Mouse (Mus musculus) gastrocnemius, adult 18-20 months (tissue): ENCODE data around the gene Pih1d1. TPM values are rescaled to one million over a fixed set of nuclear protein-coding genes. Genes with fewer than 3 reads are reported as not detected.
"Not testable (repeated sequence)": the region's sequence is repeated elsewhere in the genome, so short reads cannot be mapped to it uniquely, and the experiment has no call there.

Source experiments
- DNase-seq: peaks from one replicate; pipeline ENCODE4 v3.0.0; 2021; ENCODE audit warnings: low spot score
- total RNA-seq, 2 experiments: library from RNA; stranded (reverse); gene quantifications; 2 replicates each; pipeline ENCODE4 v1.2.3; 2021

Pih1d1 gene
- total RNA-seq, 2 experiments from 2014 or later: 34.2 to 34.5 TPM

DNA sequence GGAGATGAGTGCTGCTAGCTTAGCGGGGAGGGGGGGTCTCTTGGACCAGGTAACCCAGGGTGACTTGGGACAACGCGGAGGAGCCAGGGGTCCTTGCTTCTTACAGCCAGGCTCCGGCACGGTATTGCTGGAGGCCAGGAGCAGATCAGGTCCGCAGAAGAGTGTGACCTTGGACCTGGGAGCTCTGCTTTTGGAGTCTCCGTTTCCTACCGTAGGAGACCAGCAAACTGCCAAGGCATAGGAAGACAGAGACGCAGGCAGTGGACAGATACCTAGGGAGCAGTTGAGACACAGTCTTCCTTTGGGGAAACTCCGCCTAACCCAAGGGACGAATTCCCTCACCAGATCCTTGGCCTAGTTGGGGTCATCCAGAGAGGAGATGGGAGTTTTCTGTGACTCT is 11.6 kb downstream of the Pih1d1 start:
- DNase-seq: no peak

DNA sequence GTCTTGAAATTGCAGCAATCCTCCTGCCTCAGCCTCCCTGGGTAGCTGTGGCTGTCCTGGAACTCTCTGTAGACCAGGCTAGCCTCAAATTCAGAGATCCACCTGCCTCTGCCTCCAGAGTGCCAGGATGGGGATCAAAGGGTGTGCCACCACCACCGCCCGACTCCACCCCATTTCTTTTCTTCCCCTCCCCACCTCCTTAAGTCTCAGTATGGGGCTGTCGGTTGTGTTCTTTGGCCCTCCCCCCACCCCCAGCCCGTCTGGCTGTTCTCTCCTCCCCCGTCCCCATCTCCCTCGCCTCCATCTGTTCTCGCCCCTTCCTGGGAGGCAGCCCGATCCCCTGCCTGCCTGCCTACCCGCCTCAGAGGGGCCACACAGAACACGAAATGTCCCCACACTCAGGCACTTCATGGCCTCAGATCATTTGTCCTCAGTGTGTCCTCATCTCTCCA is 12.9 kb downstream of the Pih1d1 start:
- no peak for DNase-seq

DNA sequence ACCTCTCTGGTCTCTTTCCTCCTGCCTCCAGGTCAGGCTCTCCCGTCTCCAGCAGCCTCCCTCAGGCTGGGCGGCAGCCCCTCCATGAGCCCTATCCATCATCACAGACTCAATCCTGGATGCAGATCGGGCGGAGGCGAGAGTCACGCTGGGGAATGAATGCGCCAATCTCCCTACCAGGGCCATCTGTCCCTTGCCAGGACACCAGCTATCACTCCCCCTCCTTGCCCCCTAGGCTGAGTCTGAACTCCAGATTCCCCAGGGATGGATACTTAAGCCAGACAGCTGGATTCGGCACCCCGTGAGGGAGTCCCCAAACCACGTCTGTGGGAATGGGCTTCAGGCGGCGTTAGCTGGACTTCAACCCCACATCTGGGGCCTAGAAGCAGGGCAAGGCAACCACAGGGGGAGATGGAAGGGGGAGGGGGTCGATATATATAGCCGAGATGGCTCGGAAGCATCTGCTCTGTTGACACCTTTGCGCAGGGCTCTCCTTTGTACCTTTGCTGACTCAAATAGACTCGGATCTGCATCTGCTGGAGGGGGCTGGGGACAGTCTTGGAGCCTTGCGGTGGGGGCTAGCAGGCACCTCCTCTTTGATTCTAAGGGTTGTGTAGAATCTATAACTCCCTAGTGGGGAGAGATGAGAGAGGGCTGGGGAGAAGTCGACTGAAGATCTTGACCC is 13.8 kb downstream of the Pih1d1 start:
- no peak for DNase-seq

DNA sequence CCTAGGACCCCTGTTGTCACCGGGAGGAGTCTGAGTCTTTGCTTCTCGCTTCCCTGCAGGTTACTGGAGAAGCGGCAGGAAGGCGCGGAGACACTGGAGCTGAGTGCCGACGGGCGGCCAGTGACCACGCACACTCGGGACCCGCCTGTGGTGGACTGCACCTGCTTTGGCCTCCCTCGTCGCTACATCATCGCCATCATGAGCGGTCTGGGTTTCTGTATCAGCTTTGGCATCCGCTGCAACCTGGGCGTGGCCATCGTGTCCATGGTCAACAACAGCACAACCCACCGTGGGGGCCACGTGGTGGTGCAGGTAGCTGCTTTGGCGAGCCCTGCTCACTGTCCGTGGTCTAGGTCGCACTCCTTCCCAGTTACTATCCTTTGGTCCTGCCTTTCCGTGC is 14.6 kb downstream of the Pih1d1 start:
- no peak for DNase-seq

DNA sequence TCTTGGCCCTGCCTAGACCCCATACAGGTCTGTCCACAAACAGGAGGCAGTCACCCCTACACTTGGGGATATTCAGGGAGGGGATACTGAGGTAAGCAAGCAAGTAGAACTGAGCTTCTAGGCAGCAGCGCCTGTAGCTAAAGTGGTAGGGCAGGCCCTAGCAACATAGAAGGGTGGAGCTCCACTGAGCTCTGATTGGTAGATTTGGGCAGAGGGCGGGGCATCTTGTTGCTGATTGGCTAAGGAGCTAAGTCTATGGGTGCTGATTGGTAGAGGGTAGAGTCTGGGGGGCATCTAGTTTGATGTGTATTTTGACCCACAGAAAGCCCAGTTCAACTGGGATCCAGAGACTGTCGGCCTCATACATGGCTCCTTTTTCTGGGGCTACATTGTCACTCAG is 15.4 kb downstream of the Pih1d1 start:
- no peak for DNase-seq

DNA sequence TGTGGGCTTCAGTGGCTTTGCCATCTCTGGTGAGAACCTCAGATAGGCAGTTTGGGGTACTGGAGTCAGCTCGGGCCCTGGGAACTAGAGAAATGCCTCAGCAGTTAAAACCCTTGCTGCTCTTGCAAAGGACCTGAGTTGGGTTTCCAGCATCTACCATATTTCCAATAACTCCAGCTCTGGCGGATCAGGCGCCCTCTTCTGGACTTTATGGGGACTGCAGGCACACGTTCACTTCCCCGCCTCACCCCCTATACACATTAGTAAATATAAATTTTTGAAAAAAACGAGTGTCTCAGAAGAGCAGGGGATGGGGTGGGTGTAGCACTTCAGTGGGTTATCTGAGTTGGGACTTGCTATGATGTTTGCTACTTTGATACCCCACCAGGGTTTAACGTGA is 18.9 kb downstream of the Pih1d1 start:
- no peak for DNase-seq

DNA sequence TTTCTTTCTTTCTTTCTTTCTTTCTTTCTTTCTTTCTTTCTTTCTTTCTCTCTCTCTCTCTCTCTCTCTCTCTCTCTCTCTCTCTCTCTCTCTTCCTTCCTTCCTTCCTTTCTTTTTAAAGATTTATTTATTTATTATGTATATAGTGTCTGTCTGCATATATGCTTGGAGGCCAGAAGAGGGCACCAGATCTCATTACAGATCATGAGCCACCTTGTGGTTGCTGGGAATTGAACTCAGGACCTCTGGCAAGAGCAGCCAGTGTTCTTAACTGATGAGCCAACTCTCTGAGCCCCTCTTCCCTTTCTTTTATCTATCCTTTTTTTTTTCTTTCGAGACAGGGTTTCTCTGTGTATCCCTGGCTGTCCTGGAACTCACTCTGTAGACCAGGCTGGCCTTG is 19.7 kb downstream of the Pih1d1 start:
- DNase-seq: not testable (repeated sequence)

DNA sequence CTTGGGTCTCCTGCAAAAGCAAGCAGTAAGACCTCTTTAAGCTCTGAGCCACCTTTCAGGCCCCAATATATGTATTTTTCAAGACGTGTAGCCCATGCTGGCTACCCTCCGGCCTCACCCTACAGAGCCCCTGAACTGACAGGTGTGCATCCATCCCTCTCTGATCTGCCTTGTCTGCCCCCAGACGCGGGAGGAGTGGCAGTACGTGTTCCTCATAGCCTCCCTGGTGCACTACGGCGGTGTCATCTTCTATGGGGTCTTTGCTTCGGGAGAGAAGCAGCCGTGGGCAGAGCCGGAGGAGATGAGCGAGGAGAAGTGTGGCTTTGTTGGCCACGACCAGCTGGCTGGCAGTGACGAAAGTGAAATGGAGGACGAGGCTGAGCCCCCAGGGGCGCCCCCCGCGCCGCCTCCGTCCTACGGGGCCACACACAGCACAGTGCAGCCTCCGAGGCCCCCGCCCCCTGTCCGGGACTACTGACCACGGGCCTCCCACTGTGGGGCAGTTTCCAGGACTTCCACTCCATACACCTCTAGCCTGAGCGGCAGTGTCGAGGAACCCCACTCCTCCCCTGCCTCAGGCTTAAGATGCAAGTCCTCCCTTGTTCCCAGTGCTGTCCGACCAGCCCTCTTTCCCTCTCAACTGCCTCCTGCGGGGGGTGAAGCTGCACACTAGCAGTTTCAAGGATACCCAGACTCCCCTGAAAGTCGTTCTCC is 20.6 kb downstream of the Pih1d1 start:
- no peak for DNase-seq

DNA sequence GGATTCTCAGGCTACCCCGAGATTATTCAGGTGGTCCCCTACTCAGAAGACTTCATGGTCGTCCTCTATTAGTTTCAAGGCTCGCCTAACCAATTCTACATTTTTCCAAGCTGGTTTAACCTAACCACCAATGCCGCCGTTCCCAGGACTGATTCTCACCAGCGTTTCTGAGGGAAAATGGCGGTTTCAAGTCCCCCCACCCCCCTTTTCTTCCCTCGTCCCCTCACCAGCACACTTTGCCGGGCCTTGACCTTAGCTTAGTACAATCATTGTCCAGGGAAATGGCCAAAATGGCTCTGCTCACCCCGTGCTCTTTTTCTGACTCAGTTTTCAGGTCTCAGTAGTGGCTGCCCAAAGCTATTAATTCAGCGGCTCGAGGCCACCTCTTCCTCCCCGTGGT is 21.3 kb downstream of the Pih1d1 start:
- no peak for DNase-seq

DNA sequence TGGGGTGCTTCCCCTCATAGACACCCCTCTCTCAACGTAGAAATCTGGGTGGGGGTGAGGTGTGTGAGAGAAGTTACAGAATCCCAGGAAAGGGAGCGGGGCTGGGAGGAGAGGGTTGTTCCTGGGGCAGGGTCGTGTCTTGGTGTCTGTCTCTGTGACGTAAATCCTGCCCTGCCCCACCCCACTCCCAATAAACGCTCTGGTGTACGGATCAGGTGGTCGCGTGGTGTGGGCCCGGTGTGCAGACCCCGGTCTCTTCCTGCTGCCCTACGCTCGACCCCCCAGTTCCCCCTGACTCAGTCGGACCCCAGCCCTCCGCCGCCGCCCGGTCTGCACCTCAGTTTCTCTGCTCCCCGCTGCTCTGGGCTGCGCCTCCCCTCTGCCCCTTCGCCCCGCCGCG is 21.8 kb downstream of the Pih1d1 start:
- DNase-seq: no peak

DNA sequence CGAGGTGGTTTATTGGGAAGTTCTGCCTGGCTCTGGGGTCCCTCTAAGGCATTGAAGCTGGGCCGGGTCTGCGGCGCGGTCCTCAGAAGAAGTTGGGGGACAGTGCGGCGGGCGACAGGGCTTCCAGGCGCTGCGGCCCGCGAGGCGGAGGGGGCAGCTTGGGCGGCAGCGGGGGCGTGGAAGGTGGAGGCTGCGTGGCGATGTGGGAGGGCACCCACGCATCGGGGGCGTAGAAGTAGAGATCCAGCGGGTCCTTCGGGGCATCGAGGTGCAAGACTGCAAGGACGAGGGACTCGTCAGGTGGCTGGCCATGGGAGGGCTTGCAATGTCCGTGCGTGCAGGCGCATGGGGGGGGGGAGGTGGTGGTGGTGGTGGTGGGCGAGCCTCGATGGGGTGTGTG is 22.3 kb downstream of the Pih1d1 start:
- no peak for DNase-seq

DNA sequence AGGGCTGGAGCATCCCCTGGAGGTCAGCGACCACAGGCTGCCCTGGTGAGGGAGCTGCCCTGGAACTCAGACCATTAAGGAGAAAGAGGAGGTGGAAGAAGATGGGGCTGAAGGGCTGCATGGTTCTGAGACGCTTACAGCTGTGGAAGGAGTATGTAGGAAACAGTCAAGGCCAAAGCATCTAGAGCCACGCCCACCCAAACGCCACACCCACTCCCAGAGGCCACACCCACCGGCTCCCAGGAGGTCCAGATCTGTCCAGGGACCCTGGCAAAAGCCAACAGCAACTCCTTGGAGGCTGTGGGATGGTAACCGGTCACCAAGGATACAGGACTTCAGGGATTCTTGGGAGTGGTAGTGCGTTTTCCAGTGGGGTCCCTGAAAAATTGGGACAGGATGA is 24.4 kb downstream of the Pih1d1 start:
- DNase-seq: no peak

DNA sequence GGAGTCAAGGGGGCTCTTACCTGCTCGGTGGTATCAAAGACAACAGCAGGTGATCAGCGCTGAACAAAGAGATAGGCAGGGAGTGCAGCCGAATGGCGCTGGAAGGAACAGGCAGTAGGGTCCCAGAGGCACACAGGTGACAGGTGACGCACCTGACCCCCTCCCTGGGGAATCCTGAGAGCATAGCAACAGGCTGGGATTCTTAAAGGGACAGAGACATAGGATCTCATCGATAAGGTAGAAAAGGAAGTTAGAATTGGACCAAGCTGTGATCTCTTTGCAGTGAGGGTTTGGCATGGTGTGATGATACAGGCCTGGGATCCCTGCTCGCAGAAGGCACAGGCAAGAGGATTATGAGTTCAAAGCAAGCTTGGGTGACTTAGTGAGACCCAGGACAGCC is 25.4 kb downstream of the Pih1d1 start, which contains the start of gene Gfy:
Gene Gfy, minus strand, starts transcription at position 101 of the 400 bp plus-strand sequence.
- DNase-seq: no peak

DNA sequence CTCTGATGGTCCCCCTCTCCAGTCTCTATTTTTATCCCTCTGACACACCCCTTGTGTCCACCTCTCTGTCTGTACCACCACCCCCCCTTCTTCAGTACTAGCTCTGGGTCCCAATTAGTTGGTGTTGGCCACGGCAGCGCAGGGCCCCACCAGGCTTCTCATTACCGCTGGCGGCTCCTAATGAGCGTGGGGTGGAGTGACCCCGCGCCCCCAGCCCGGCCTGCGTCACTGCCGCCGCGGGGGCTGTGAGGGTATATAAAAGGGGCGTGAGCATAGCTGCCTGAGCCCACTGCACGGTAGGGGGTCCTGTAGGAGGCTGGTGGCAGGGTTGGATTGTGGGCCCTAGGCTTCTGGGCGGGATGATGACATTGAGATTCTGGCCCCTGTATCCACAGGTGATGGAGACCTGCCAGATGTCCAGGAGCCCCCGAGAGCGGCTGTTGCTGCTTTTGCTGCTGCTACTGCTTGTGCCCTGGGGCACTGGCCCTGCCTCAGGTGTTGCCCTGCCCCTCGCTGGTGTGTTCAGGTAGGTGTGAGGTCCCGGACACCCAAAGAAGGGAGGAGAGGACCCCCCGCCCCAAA is 26.9 kb downstream of the Pih1d1 start, which contains the start of gene Pth2:
Gene Pth2, plus strand, starts transcription at position 100 of the 582 bp plus-strand sequence.
- no peak for DNase-seq

DNA sequence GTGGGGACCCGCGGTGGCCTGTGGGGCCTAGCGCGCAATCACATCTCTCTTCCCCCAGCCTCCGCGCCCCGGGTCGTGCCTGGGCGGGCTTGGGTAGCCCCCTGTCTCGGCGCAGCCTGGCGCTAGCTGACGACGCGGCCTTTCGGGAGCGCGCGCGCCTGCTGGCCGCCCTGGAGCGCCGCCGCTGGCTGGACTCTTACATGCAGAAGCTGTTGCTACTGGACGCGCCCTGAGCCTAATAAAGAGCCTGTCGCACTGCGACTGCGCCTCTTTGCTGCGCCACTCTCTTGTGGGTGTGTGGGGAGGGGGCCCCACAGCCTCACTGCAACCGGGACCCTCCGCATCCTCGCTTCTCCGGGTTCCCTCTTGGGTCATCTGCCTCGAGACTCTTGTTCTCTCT is 27.4 kb downstream of the Pih1d1 start:
- DNase-seq: no peak

DNA sequence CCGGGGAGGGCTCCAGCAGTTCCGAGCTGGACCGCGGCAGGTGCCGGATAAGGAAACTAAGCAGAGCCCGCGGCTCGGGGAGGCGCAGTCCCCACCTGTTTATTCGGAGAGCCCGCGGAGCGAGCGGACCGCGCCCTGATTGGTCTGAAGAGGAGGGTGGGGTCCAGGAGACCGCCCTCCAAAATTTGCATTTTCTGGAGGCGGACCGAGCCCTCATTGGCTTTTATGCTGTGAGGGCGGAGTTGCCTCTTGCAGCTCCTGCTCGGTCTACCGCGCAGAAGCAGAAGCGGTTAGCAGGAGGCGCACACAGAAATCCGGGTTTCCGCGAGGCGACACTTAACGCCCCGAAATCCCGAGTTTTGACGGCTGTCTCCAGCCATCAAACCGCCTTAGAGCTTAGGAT is 28.1 kb downstream of the Pih1d1 start:
- peak; percentile 91 for DNase-seq

DNA sequence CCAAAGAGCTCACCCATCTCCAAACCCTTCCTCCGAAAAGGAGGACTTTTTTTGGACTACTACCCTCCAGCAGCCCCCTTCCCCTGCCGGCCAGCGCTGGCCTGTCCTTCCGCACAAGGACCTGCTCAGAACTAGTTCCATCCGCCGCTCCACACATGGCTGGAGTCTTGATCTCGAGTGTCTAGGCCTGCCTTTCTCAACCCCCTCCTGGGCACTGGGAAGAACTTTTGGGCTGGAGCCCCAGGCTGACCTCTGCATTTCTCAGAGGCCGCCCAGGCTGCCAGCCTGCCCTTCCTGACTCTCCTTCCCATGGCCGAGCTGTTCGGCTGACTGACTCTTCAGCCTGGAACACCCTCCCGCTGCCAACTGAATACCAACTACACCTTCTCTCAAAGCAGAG is 28.5 kb downstream of the Pih1d1 start:
- no peak for DNase-seq

DNA sequence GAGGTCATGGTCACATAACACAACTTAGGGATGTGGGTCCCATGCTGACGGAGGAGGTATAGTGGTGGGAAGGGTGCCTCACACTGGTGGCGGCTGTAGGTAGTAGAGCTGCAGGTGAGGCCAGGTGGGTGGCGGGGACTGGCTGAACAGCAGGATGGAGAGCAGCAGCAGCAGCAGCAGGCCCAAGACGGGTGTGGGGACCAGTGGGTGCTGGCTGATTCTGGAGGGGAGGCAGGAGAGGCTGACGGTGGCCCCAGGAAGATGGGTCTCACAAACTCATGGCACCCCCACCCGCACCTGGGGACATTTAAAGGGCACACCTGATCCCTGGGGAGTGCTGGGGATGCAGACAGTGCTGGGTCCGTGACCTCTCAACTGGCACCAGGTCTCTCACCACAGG is 29.6 kb downstream of the Pih1d1 start:
- no peak for DNase-seq

DNA sequence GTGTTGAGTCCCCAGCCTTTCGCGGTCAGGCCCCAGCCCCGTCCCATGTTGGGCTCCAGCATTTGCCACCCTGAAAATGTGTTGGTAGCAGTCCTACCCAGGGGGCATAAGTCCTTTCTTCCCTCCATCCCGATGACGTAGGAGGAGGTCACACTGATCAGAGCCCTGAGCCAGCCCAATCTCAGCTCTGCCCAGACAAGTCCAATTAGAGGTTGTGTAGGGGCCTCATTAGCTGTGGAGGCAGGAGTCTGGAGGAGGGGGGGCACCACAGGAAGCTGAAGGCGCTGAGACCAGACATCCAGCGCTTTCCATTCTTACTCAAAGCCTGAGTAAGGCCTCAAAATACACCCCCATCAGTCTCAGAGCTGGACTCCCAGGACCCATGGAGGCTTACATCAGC is 31.8 kb downstream of the Pih1d1 start:
- no peak for DNase-seq

DNA sequence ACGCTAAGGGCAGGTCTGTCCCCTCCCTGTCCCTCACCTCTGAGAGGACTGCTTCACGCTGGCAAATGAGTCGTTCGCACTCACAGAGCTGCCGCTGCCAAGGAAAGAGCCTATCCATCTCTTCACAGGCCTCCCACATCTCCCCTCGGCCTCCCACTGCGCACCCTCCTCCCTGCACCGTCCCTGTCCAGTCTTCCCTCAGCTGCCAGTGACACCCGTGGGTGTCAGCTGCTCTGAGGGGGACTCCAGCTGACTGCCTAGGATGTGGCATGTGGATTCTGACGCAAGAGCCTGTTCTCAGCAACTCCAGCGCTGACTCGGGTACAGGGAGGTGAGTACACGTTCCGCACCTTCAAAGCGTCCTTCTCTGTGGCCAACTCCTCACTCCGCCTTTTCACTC is 35.5 kb downstream of the Pih1d1 start:
- no peak for DNase-seq

DNA sequence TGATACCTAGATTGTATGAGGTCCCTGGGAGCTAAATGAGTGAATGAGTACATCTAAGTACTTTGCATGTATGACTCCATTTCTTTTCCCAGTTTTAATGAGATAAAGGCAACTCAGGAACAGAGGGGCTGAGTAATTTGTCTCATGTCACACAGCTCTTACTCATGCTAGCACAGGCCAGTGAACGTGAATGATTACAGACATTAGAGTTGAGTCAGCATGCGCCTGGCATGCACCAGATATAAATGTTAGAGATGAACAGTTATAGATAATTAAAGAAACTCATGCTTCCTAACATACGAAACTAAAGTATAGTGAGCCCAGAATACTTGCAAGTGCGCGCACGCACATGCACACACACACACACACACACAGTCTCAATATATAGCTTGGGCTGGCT is 36.1 kb downstream of the Pih1d1 start:
- DNase-seq: no peak

DNA sequence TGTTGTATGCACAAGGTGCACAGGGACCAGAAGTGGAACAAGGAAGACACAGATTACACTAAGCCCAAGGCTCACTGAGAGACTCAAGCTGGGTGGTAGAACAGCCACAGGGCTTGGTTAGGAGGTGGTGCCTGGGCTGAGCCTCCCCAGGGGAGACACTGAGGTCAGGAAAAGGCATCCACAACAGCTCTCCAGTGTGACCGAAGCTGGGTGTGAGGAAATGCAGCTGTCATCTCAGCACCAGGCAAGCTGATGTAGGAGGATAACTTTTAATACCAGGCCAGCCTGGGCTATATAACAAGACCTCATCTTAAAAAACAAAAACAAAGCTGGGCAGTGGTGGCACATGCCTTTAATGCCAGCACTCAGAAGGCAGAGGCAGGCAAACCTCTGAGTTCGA is 37.1 kb downstream of the Pih1d1 start:
- no peak for DNase-seq
